Mouse (Mus musculus) adrenal gland, postnatal 4 days (tissue): ENCODE data around the gene Olfr839-ps1. TPM values are rescaled to one million over a fixed set of nuclear protein-coding genes. Genes with fewer than 3 reads are reported as not detected.

Experiments
- DNase-seq, 2 experiments: peaks; one replicate each; pipeline ENCODE4 v3.0.0; 2021 to 2022; ENCODE audit warnings: low spot score in 2 of 2, mixed read lengths in 2 of 2
- long read RNA-seq, 2 experiments: library from polyadenylated mRNA; stranded (forward); transcript quantifications; one replicate each; pipeline ENCODE4 v2.0.0; 2021
- total RNA-seq, 2 experiments: library from RNA; stranded (reverse); gene quantifications; 2 replicates each; pipeline ENCODE4 v1.2.3; 2021

Olfr839-ps1 gene
- under 1 TPM in 1 of 2 experiments, not detected in 1; 0.03 TPM for total RNA-seq
- long read RNA-seq, experiment 1: 0 reads
- long read RNA-seq, experiment 2: 0 reads

GRCm38 (mm10) chr9:19177212-19177611, at the start of gene Olfr839-ps1:
TSS of gene Olfr839-ps1 (minus strand) at chr9:19177312.
- no peak for DNase-seq

GRCm38 (mm10) chr9:19136017-19136416, 41.1 kb downstream of the Olfr839-ps1 start, which contains the start of gene Olfr837:
TSS of gene Olfr837 (plus strand) at chr9:19136317.
- DNase-seq: no peak

- no peak for DNase-seq
Measured at GRCm38 (mm10) chr9:19120082-19120481, 57.0 kb downstream of the Olfr839-ps1 start, which contains the start of gene Olfr836. TSS of gene Olfr836 (plus strand) at chr9:19120382.

Other genes with a start within 250 kb of the Olfr839-ps1 start
- gene Olfr832, start 240.2 kb downstream of the Olfr839-ps1 start, total RNA-seq: not detected
- not detected for gene Olfr834, start 189.3 kb downstream of the Olfr839-ps1 start, total RNA-seq
- not detected for gene Olfr835, start 144.6 kb downstream of the Olfr839-ps1 start, total RNA-seq
- not detected for gene Olfr836, start 56.9 kb downstream of the Olfr839-ps1 start, total RNA-seq
- gene Olfr837, start 41.0 kb downstream of the Olfr839-ps1 start, total RNA-seq: not detected
- gene Olfr843, start 74.7 kb upstream of the Olfr839-ps1 start, total RNA-seq: not detected
- gene Olfr844, start 139.0 kb upstream of the Olfr839-ps1 start, total RNA-seq: not detected
- not detected for gene Olfr845, start 159.1 kb upstream of the Olfr839-ps1 start, total RNA-seq
- gene Olfr846, start 186.7 kb upstream of the Olfr839-ps1 start, total RNA-seq: not detected
- not detected for gene Olfr847, start 201.4 kb upstream of the Olfr839-ps1 start, total RNA-seq